Mouse (Mus musculus) testis, adult 2 months (tissue): ENCODE results near the gene Ppp1r1b.

Experiments
- CTCF ChIP-seq: fragments of 200-500 bp; IDR thresholded peaks from 2 replicates; pipeline ENCODE4 v1.5.1; 2012; ENCODE audit warnings: low read depth, mild to moderate bottlenecking, inconsistent platforms, low read length, moderate library complexity; ENCODE audit not compliant: control insufficient read depth, insufficient read depth, insufficient replicate concordance
- POLR2A ChIP-seq: fragments of 200-500 bp; IDR thresholded peaks from 2 replicates; pipeline ENCODE4 v1.6.1; 2012; ENCODE audit warnings: low read depth, mild to moderate bottlenecking, inconsistent platforms, low read length, moderate library complexity; ENCODE audit not compliant: control insufficient read depth

- TF ChIP-seq CTCF (no peak), POLR2A (no peak)
Measured at GRCm38 (mm10) chr11:98339071-98339501, 9.1 kb upstream of the Ppp1r1b start.
